Mouse (Mus musculus) stomach, postnatal 0 days (tissue): ENCODE data around the gene G6pd2.

ENCODE experiments used
- CTCF ChIP-seq: IDR thresholded peaks from 2 replicates; pipeline ENCODE4 v1.5.1; 2016; ENCODE audit warnings: antibody characterized with exemption, low read depth, mild to moderate bottlenecking, moderate library complexity
- EP300 ChIP-seq: optimal IDR thresholded peaks from 2 replicates; pipeline ENCODE3; 2016; ENCODE audit warnings: antibody characterized with exemption

- TF ChIP-seq CTCF (no peak), EP300 (no peak)
Observed at GRCm38 (mm10) chr5:61832935-61833551, 24.4 kb downstream of the G6pd2 start.
